Mouse (Mus musculus): ENCODE data around the gene Stub1.

The Stub1 gene

GRCm38 (mm10) chr17:25868601-25869191 lies 35.5 kb upstream of the Stub1 start, which contains the start of gene Mcrip2:
Gene Mcrip2 (minus strand): TSS chr17:25868764.
- peak; percentile 41 to 46 for DNase-seq (ENCODE audit: low read depth in 2 of 2, low spot score in 2 of 2)

GRCm38 (mm10) chr17:25867836-25868600 lies 34.8 kb upstream of the Stub1 start:
- DNase-seq (ENCODE audit: low read depth in 2 of 2, low spot score in 2 of 2), result no peak

GRCm38 (mm10) chr17:25867509-25867835 lies 34.3 kb upstream of the Stub1 start:
- peak; percentile 21 to 31 for DNase-seq (ENCODE audit: low read depth in 2 of 2, low spot score in 2 of 2)

- no peak for DNase-seq (ENCODE audit: low read depth in 2 of 2, low spot score in 2 of 2)
Observed at GRCm38 (mm10) chr17:25866172-25866571, 33.0 kb upstream of the Stub1 start.

- no peak for DNase-seq (ENCODE audit: low read depth in 2 of 2, low spot score in 2 of 2)
Observed at GRCm38 (mm10) chr17:25865288-25865687, 32.1 kb upstream of the Stub1 start.

GRCm38 (mm10) chr17:25864311-25864710 lies 31.1 kb upstream of the Stub1 start:
- no peak for DNase-seq (ENCODE audit: low read depth in 2 of 2, low spot score in 2 of 2)

- no peak for DNase-seq (ENCODE audit: low read depth in 2 of 2, low spot score in 2 of 2)
Observed at GRCm38 (mm10) chr17:25863681-25864080, 30.5 kb upstream of the Stub1 start.

GRCm38 (mm10) chr17:25861704-25862612 lies 28.8 kb upstream of the Stub1 start:
- no peak for DNase-seq (ENCODE audit: low read depth in 2 of 2, low spot score in 2 of 2)

GRCm38 (mm10) chr17:25860832-25861703 lies 27.9 kb upstream of the Stub1 start, which contains the start of gene Wdr90:
Gene Wdr90 (minus strand): TSS chr17:25861501.
- peak; percentile 80 to 83 for DNase-seq (ENCODE audit: low read depth in 2 of 2, low spot score in 2 of 2)

- DNase-seq (ENCODE audit: low read depth in 2 of 2, low spot score in 2 of 2), result no peak
Observed at GRCm38 (mm10) chr17:25860229-25860628, 27.0 kb upstream of the Stub1 start.

GRCm38 (mm10) chr17:25844396-25844901 lies 11.2 kb upstream of the Stub1 start, which contains the start of gene Rhot2:
Gene Rhot2 (minus strand): TSS chr17:25844851.
- DNase-seq (ENCODE audit: low read depth in 2 of 2, low spot score in 2 of 2), result peak; percentile 92 to 96

- peak in 1 of 2 experiments; percentile 18 for DNase-seq (ENCODE audit: low read depth in 2 of 2, low spot score in 2 of 2)
Observed at GRCm38 (mm10) chr17:25843636-25844395, 10.6 kb upstream of the Stub1 start.

- DNase-seq (ENCODE audit: low read depth in 2 of 2, low spot score in 2 of 2), result no peak
Observed at GRCm38 (mm10) chr17:25843122-25843521, 9.9 kb upstream of the Stub1 start.

GRCm38 (mm10) chr17:25842509-25842908 lies 9.3 kb upstream of the Stub1 start:
- no peak for DNase-seq (ENCODE audit: low read depth in 2 of 2, low spot score in 2 of 2)

- no peak for DNase-seq (ENCODE audit: low read depth in 2 of 2, low spot score in 2 of 2)
Observed at GRCm38 (mm10) chr17:25841117-25841880, 8.1 kb upstream of the Stub1 start, which contains the start of gene Gm20683. Gene Gm20683 (minus strand): TSS chr17:25841763.

- DNase-seq (ENCODE audit: low read depth in 2 of 2, low spot score in 2 of 2), result no peak
Observed at GRCm38 (mm10) chr17:25840519-25840918, 7.3 kb upstream of the Stub1 start.

- DNase-seq (ENCODE audit: low read depth in 2 of 2, low spot score in 2 of 2), result no peak
Observed at GRCm38 (mm10) chr17:25839455-25840235, 6.4 kb upstream of the Stub1 start.

GRCm38 (mm10) chr17:25838904-25839303 lies 5.7 kb upstream of the Stub1 start:
- no peak for DNase-seq (ENCODE audit: low read depth in 2 of 2, low spot score in 2 of 2)

All from CD8-positive naive resting alpha-beta T cell, adult 2 months (primary cell).